Mouse (Mus musculus) heart, embryonic 16.5 days (tissue): ENCODE data around the gene Kank1. TPM values are rescaled to one million over a fixed set of nuclear protein-coding genes. Genes with fewer than 3 reads are reported as not detected.
"Not testable (repeated sequence)": the region's sequence is repeated elsewhere in the genome, so short reads cannot be mapped to it uniquely, and the experiment has no call there.

ENCODE experiments used
- ATAC-seq: fragments of 200-750 bp; cut with Nextera tagmentation; replicated peaks from 2 replicates; pipeline ENCODE4 v1.8.0; 2017; ENCODE audit warnings: moderate number of reproducible peaks; ENCODE audit not compliant: insufficient read depth, low FRiP score; ENCODE audit errors: extremely low read depth
- H3K27ac ChIP-seq: fragments of 300-500 bp; sonication (generic); 2 replicates; pipeline ENCODE4 v1.5.1; 2014; ENCODE audit warnings: mild to moderate bottlenecking, low read length, control low read depth, moderate library complexity
- H3K27me3 ChIP-seq: fragments of 300-500 bp; sonication (generic); 2 replicates; pipeline ENCODE4 v1.6.1; 2014; ENCODE audit warnings: low read length, mixed read lengths; ENCODE audit not compliant: control insufficient read depth, insufficient read depth
- H3K36me3 ChIP-seq: fragments of 300-500 bp; sonication (generic); 2 replicates; pipeline ENCODE4 v1.6.1; 2014; ENCODE audit not compliant: control insufficient read depth, insufficient read depth
- H3K4me1 ChIP-seq: fragments of 300-500 bp; sonication (generic); 2 replicates; pipeline ENCODE4 v1.6.1; 2014; ENCODE audit warnings: low read length, mixed read lengths; ENCODE audit not compliant: control insufficient read depth, insufficient read depth
- H3K4me2 ChIP-seq: fragments of 300-500 bp; sonication (generic); 2 replicates; pipeline ENCODE4 v1.6.1; 2014; ENCODE audit warnings: low read depth, mild to moderate bottlenecking, control low read depth, low read length
- H3K4me3 ChIP-seq: fragments of 300-500 bp; sonication (generic); 2 replicates; pipeline ENCODE4 v1.5.1; 2014; ENCODE audit warnings: mild to moderate bottlenecking, control low read depth, low read length
- H3K9ac ChIP-seq: fragments of 300-500 bp; sonication (generic); 2 replicates; pipeline ENCODE4 v1.6.1; 2014; ENCODE audit warnings: low read length, control low read depth
- H3K9me3 ChIP-seq: fragments of 300-500 bp; sonication (generic); replicated peaks from 2 replicates; pipeline ENCODE4 v1.6.1; 2016; ENCODE audit warnings: low read length; ENCODE audit not compliant: control insufficient read depth
- WGBS: fragments of 180-500 bp; shearing (Covaris S2); extraction: QIAGEN DNeasy Blood & Tissue Kit; methylation state at CpG from one replicate; pipeline ENCODE4 v1.1.7; 2014; 5-methylcytosine and 5-hydroxymethylcytosine counted together
- polyA plus RNA-seq: library from polyadenylated mRNA; unstranded; fragments of >200 nt; fragmentation: Nextera tagmentation; extraction: Ambion mirVana; gene quantifications from 2 replicates; pipeline ENCODE4 v1.2.1, GENCODE M21; 2015

The Kank1 gene
- polyA plus RNA-seq, 1 experiment from 2014 or later = 40.9 TPM

DNA sequence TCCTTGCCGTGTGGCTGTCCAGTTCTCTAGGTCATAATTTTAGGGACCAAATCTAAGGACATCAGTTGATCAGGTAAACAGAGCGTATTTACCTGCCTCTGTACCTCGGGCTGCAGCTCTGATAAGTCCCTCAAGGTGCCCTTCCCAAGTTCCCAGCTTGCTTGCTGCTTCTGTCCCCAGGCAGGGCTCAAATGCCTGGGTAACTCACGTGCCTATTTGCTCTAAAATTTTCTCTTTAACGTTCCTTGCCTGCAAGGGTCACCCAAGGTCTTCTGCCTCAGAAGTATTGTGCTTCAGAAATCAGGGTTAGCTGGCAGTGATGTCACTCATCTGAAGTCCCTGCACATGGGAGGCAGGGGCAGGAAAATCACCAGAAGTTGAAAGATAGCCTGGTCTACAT is 210.6 kb downstream of the Kank1 start:
- Histone ChIP-seq H3K4me1 (no peaks in the 10 kb centered on the region), H3K27me3 (no peaks in the 10 kb centered on the region), H3K27ac (no peak overlapping the region), H3K9ac (no peak overlapping the region), H3K4me2 (no peak overlapping the region), H3K9me3 (no peaks in the 10 kb centered on the region; the same call in 1 of the 2 replicates), H3K4me3 (no peak overlapping the region), H3K36me3 (no peaks in the 10 kb centered on the region)
- no peak for ATAC-seq
- 38% methylated on average over 5 of the region's 5 CpGs for WGBS

DNA sequence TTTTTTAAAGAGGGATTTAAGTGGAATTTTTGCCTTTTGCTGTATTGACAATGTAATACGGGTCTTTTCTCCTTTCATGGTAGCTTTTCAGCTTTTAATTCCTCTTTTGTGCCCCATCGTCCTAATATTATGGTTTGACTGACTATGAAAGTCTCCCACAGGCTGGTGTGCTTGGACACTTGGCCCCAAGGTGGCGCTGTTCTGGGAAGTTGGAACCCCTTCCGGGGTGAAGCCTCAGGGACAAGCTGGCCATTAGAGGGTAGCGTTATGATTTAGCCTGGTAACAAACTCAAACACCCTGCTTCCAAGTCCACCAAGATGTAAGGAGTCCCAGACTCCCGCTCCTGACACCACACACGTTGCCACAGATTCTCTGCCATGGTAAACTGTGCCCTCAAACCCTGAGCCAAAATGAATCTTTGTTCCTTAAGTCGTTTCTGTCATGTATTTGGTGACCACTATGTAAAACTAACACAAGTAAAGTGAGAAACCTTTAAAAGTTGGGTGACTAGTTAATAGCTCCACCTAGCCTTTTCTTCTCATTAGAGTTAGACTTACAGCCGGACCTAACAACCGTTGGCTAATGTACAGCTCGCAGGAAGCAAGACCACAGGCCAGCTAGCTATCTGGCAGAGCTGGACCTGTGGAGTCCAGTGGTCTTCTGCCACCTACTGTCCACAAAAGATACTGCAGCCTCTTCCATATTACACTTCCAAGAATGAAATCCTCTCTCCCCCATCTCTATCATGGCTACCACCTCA is 214.3 kb downstream of the Kank1 start:
- WGBS = 46% methylated on average over 11 of the region's 11 CpGs
- no peaks in the 10 kb centered on the region for H3K4me1 ChIP-seq
- H3K4me2 ChIP-seq = no peak overlapping the region
- H3K27ac ChIP-seq = no peak overlapping the region
- no peak overlapping the region for H3K9ac ChIP-seq
- no peaks in the 10 kb centered on the region for H3K9me3 ChIP-seq
- no peaks in the 10 kb centered on the region for H3K27me3 ChIP-seq
- 0 out of 2 replicates have a peak, but pooled peaks have one; percentile 49 for ATAC-seq
- no peaks in the 10 kb centered on the region for H3K36me3 ChIP-seq
- H3K4me3 ChIP-seq = no peak overlapping the region

DNA sequence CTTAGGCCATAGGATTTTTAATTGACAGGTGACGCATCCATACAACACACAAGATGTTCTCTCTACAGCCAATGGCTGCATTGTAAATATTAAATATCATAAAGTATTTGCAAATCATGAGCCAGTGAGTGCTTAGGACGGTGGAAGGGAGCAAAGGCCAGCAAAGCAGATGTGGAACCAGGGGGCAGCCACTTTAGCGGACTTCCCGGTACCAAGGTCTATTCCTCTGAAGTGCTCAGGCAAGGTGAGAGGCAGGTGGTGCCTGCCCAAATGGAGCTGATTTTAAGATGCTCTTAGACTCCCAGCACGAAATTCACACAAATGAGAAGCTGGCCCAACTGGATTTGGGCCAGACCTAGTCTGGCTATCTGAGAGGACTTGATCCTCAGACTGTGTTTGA is 216.4 kb downstream of the Kank1 start:
- no peak overlapping the region for H3K9ac ChIP-seq
- no peaks in the 10 kb centered on the region for H3K9me3 ChIP-seq
- ATAC-seq = no peak
- H3K27ac ChIP-seq = no peak overlapping the region
- no peaks in the 10 kb centered on the region for H3K27me3 ChIP-seq
- H3K4me3 ChIP-seq = no peak overlapping the region
- no peak overlapping the region for H3K4me2 ChIP-seq
- H3K4me1 ChIP-seq = no peaks in the 10 kb centered on the region
- no peaks in the 10 kb centered on the region for H3K36me3 ChIP-seq
- 73% methylated on average over 5 of the region's 5 CpGs for WGBS

DNA sequence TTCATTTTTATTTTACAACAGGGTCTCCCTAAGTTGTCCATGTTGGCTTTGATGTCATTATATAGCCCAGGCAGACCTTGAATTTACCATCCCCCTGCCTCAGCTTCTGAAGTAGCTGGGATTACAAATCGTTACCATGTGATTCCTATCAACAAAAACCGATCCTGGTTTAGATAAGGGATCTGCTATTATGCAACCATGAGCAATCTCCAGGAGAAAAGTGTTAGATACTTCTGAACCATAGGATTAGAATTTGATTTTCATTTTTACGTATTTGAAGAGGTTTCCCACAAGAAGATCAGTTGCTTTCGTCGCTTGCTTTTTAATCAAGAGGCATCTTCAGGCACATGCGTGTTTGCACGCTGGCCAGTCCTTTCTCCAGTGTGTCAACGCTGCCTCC is 224.0 kb downstream of the Kank1 start:
- Histone ChIP-seq H3K36me3 (no peaks in the 10 kb centered on the region), H3K27me3 (no peaks in the 10 kb centered on the region), H3K27ac (no peak overlapping the region), H3K4me1 (no peaks in the 10 kb centered on the region), H3K4me2 (no peak overlapping the region), H3K4me3 (no peak overlapping the region), H3K9ac (no peak overlapping the region), H3K9me3 (peaks cover 4% of the 10 kb centered on the region)
- ATAC-seq = no peak
- WGBS = 82% methylated on average over 8 of the region's 8 CpGs

DNA sequence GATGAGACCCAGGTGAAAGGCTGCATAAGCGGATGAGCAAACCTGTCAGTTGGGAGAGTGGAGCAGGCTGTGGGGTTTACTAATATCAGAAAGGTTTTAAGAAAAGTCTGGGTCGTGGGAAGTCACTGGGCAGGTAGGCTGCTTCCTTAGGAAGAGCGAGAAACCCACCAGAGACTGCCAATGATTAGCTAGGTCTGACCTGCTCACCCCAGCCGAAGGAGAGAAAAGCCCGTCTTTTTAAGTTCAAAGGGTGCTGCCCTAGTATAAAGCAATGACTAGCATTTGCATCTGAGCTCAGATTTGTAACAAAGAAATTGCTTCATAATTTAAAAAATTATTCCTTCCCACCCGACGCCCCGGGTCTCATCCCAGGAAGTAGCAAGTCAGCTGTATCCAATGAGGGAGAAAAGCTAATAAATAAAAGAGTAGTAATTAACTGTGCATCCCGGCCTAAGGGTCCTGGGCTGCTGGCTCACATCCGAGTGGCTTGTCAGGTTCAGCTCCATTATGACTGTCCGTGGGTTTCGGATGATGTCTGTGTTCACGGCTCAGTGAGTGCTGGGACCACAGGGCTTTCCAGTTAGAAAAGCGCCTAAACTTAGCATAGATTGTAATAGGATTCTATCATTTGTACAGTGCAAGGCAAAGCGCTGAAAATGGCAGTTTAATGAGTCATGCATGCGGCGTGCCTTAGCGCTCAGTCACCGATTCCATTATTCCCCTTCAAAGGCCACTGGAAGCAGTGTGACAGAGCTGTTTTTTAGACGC is 225.0 kb downstream of the Kank1 start:
- H3K4me2 ChIP-seq = no peak overlapping the region
- H3K4me1 ChIP-seq = no peaks in the 10 kb centered on the region
- H3K27me3 ChIP-seq = no peaks in the 10 kb centered on the region
- WGBS = 82% methylated on average over 20 of the region's 20 CpGs
- H3K9me3 ChIP-seq = peaks cover 4% of the 10 kb centered on the region
- H3K9ac ChIP-seq = no peak overlapping the region
- H3K4me3 ChIP-seq = no peak overlapping the region
- H3K36me3 ChIP-seq = no peaks in the 10 kb centered on the region
- no peak overlapping the region for H3K27ac ChIP-seq
- no peak for ATAC-seq

DNA sequence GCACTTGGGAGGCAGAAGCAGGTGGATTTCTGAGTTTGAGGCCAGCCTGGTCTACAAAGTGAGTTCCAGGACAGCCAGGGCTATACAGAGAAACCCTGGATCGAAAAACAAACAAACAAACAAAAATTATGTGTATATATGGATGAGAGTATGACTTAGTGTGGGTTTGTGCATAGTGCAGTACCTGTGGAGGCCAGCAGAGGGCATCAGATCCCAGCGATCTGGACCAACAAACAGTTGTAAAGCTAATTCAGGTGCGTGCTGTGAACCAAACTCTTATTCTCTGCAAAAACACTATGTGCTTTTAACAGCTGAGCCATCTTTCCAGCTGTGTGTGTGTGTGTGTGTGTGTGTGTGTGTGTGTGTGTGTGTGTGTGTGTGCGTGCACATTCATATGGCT is 239.0 kb downstream of the Kank1 start:
- H3K36me3 ChIP-seq, H3K4me2 ChIP-seq, ATAC-seq, H3K4me1 ChIP-seq, H3K4me3 ChIP-seq, H3K27ac ChIP-seq, H3K27me3 ChIP-seq, H3K9ac ChIP-seq: not testable (repeated sequence)
- 59% methylated on average over 4 of the region's 4 CpGs for WGBS
- peaks cover 12% of the 10 kb centered on the region for H3K9me3 ChIP-seq

DNA sequence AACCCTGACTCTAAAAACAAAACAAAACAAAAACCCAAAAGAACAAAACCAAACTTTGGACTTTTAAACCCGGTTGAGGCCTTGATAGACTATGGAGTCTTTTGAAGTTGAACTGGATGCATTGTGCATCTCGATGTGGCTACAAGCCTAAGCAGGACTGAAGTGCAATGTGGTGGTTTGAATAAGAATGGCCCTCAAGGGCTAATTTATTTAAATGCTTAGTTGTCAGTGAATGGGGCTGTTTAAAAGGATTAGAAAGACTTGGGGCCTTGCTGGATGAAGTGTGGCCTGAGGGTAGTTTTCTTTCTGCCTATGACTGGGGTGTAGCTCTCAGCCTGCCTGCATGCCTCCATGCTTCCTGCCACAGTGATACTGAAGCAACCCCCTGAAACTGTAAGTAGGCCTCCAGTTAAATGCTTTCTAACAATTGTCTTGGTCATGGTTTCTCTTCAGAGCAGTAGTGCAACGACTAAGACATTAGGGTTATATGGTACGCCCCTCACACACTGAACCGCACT is 242.4 kb downstream of the Kank1 start:
- no peak overlapping the region for H3K9ac ChIP-seq
- H3K4me3 ChIP-seq = no peak overlapping the region
- WGBS = 85% methylated on average over 5 of the region's 5 CpGs

DNA sequence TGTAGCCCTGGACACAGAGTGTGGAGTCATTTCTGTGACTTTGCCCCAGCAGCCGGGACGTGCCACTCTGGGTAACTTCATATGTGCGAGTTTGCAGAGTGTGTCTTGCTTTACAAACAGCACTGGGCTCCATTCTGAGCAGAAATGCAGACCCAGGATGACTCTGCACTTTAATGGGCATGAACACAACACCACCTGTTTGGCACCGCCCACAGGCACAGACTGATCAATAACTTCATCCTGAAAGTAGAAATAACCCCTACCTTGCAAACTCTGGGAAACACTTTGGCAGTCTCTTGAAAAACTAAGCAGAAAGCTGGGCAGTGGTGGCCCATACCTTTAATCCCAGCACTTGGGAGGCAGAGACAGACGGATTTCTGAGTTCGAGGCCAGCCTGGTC is 244.0 kb downstream of the Kank1 start:
- H3K36me3 ChIP-seq = no peaks in the 10 kb centered on the region
- no peak overlapping the region for H3K9ac ChIP-seq
- WGBS = 87% methylated on average over 6 of the region's 6 CpGs
- no peaks in the 10 kb centered on the region for H3K4me1 ChIP-seq
- H3K4me3 ChIP-seq = no peak overlapping the region
- H3K27ac ChIP-seq = no peak overlapping the region
- H3K4me2 ChIP-seq = no peak overlapping the region
- no peak for ATAC-seq
- H3K27me3 ChIP-seq = peaks cover 3% of the 10 kb centered on the region; the same call in 1 of the 2 replicates
- H3K9me3 ChIP-seq = peaks cover 11% of the 10 kb centered on the region

More for the DNA sequence above, 242.4 kb downstream of the Kank1 start:
- H3K27me3 ChIP-seq = no peaks in the 10 kb centered on the region
- H3K4me1 ChIP-seq = no peaks in the 10 kb centered on the region
- peaks cover 12% of the 10 kb centered on the region for H3K9me3 ChIP-seq
- H3K36me3 ChIP-seq = no peaks in the 10 kb centered on the region
- no peak overlapping the region for H3K27ac ChIP-seq
- H3K4me2 ChIP-seq = no peak overlapping the region
- no peak for ATAC-seq
